In the genomic region with DNA sequence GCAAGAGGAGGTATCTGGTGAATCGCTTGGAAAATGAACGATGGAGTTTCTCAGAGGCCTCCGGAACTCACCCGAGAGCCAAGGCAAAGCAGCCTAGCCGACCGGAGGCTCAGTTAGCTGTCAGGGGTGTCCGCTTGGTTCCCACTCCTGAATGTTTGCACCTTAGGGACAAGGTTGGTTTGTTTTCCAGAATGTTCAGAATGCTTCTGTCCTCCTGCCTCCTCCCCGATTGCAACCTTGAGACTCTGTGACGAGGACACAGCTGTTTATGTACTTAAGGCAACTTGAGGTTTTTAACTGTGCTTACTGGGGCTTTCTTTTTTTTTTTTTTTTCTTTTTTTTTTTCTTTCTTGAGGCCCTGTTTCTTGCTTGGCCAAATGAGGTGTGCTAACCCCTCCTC, we compare ENCODE assay signal across 14 mouse cellular contexts.
A peak's percentile ranks its signal among the peaks of the same experiment; 100 is the strongest.
DNase-seq lines count a peak whose midpoint lies in the region; ATAC-seq lines count a peak whose summit lies in the region.
"Had no signal": no experiment of that assay in that cellular context is flagged by ENCODE, and none has a peak within 500 bp of the region (broad histone marks: within the 10 kb centered on the region; RNA-seq: fewer than 3 reads in every experiment).

No protein-coding gene starts in this region.

- no peak for ATAC-seq in kidney, embryonic 15.5 days (replicated peaks; ENCODE audit: low FRiP score)
- no peak for ATAC-seq in embryonic facial prominence, embryonic 15.5 days (ENCODE audit: insufficient number of reproducible peaks, low FRiP score, low TSS enrichment, low read depth)
- ATAC-seq in limb, embryonic 15.5 days (ENCODE audit: insufficient number of reproducible peaks, low FRiP score, low TSS enrichment, low read depth) = no peak; the same call in 1 of the 2 replicates
- ATAC-seq: intestine, postnatal 0 days had no signal

- H3K27me3 ChIP-seq in kidney, embryonic 15.5 days = no peaks in the 10 kb centered on the region
- no peaks in the 10 kb centered on the region for H3K27me3 ChIP-seq in embryonic facial prominence, embryonic 15.5 days
- no peaks in the 10 kb centered on the region for H3K27me3 ChIP-seq in limb, embryonic 15.5 days
- H3K27me3 ChIP-seq: forebrain, embryonic 12.5 days; heart, embryonic 15.5 days had no signal

- H3K9me3 ChIP-seq in kidney, embryonic 15.5 days (replicated peaks) = no peaks in the 10 kb centered on the region
- no peaks in the 10 kb centered on the region for H3K9me3 ChIP-seq in embryonic facial prominence, embryonic 15.5 days (replicated peaks)
- no peaks in the 10 kb centered on the region for H3K9me3 ChIP-seq in limb, embryonic 15.5 days
- H3K9me3 ChIP-seq: forebrain, embryonic 12.5 days; heart, embryonic 15.5 days; midbrain, embryonic 12.5 days had no signal

- no peak overlapping the region for H3K4me3 ChIP-seq in kidney, embryonic 15.5 days (replicated peaks)
- no peak overlapping the region for H3K4me3 ChIP-seq in embryonic facial prominence, embryonic 15.5 days (replicated peaks)
- no peak overlapping the region for H3K4me3 ChIP-seq in limb, embryonic 15.5 days
- H3K4me3 ChIP-seq: forebrain, embryonic 12.5 days; heart, embryonic 15.5 days; midbrain, embryonic 12.5 days had no signal

- WGBS in kidney, embryonic 15.5 days = 68% methylated on average over 9 of the region's 9 CpGs
- WGBS in embryonic facial prominence, embryonic 15.5 days = 39% methylated on average over 9 of the region's 9 CpGs
- WGBS in limb, embryonic 15.5 days = 43% methylated on average over 9 of the region's 9 CpGs

- no peak overlapping the region for H3K4me2 ChIP-seq in kidney, embryonic 15.5 days
- no peak overlapping the region for H3K4me2 ChIP-seq in embryonic facial prominence, embryonic 15.5 days (replicated peaks)
- H3K4me2 ChIP-seq in limb, embryonic 15.5 days = peak overlapping the region; percentile 15; the same call in 1 of the 2 replicates
- H3K4me2 ChIP-seq: forebrain, embryonic 12.5 days; heart, embryonic 15.5 days; midbrain, embryonic 12.5 days had no signal

- H3K36me3 ChIP-seq in kidney, embryonic 15.5 days = no peaks in the 10 kb centered on the region
- no peaks in the 10 kb centered on the region for H3K36me3 ChIP-seq in embryonic facial prominence, embryonic 15.5 days
- no peaks in the 10 kb centered on the region for H3K36me3 ChIP-seq in limb, embryonic 15.5 days
- H3K36me3 ChIP-seq: forebrain, embryonic 12.5 days; heart, embryonic 15.5 days; midbrain, embryonic 12.5 days had no signal

- H3K4me1 ChIP-seq in kidney, embryonic 15.5 days = peaks cover 13% of the 10 kb centered on the region
- peaks cover 22% of the 10 kb centered on the region for H3K4me1 ChIP-seq in embryonic facial prominence, embryonic 15.5 days
- peaks cover 23% of the 10 kb centered on the region for H3K4me1 ChIP-seq in limb, embryonic 15.5 days
- H3K4me1 ChIP-seq: forebrain, embryonic 12.5 days; heart, embryonic 15.5 days; midbrain, embryonic 12.5 days had no signal

- peak overlapping the region; percentile 75 for H3K27ac ChIP-seq in kidney, embryonic 15.5 days
- peak overlapping the region; percentile 83 for H3K27ac ChIP-seq in embryonic facial prominence, embryonic 15.5 days (replicated peaks)
- H3K27ac ChIP-seq in limb, embryonic 15.5 days = peak overlapping the region; percentile 69
- H3K27ac ChIP-seq: forebrain, embryonic 12.5 days; heart, embryonic 15.5 days; midbrain, embryonic 12.5 days had no signal

- H3K9ac ChIP-seq in kidney, embryonic 15.5 days = no peak overlapping the region
- no peak overlapping the region for H3K9ac ChIP-seq in embryonic facial prominence, embryonic 15.5 days
- no peak overlapping the region for H3K9ac ChIP-seq in limb, embryonic 15.5 days
- H3K9ac ChIP-seq: forebrain, embryonic 12.5 days; heart, embryonic 15.5 days; midbrain, embryonic 12.5 days had no signal

- DNase-seq in cerebellum, adult 9-10 months = peak; percentile 13
- no peak for DNase-seq in cerebellum, adult 11 months
- no peak for DNase-seq in kidney, adult 18-20 months
- DNase-seq in embryo, embryonic 11 days = no peak
- DNase-seq in urinary bladder, postnatal 14 days (ENCODE audit: low spot score) = no peak
- DNase-seq: lung, postnatal 14 days; thymus, postnatal 14 days had no signal
